ENCODE assay signal across 15 mouse cellular contexts in the genomic region with DNA sequence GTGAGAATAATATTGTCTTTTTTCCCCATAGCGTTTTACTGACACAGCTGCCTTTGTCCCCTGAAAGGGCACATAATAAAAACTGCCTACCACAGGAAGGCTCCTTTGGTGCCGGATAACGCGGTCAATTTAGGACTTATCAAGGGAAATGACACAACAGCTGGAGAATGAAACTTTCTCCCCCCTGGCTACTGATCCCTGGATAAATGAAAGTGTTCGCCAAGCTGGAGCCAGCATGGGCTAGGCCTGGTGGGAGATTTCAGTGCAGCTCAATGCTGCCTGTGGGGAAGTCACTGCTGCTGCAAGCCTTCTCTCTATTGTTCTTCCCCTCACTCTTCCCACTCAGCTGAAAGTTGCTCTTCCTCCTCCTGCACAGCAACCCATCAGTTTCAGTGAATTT.
DNase-seq lines count a peak whose midpoint lies in the region; ATAC-seq and TF ChIP-seq lines count a peak whose summit lies in the region.
"Had no signal": no experiment of that assay in that cellular context is flagged by ENCODE, and none has a peak within 500 bp of the region (broad histone marks: within the 10 kb centered on the region; RNA-seq: fewer than 3 reads in every experiment).

No protein-coding gene starts in this region.

- H3K9me3 ChIP-seq in hindbrain, embryonic 11.5 days (ENCODE audit: control insufficient read depth, low read length): no peaks in the 10 kb centered on the region
- no peaks in the 10 kb centered on the region for H3K9me3 ChIP-seq in hindbrain, postnatal 0 days (ENCODE audit: low read length)
- H3K9me3 ChIP-seq in embryonic facial prominence, embryonic 11.5 days (replicated peaks; ENCODE audit: control insufficient read depth, low read length): no peaks in the 10 kb centered on the region
- H3K9me3 ChIP-seq in midbrain, embryonic 15.5 days: no peaks in the 10 kb centered on the region
- H3K9me3 ChIP-seq: intestine, embryonic 15.5 days; liver, embryonic 13.5 days had no signal

- H3K27ac ChIP-seq in hindbrain, embryonic 11.5 days (ENCODE audit: low read depth, low read length): no peak overlapping the region
- no peak overlapping the region for H3K27ac ChIP-seq in hindbrain, postnatal 0 days
- no peak overlapping the region for H3K27ac ChIP-seq in embryonic facial prominence, embryonic 11.5 days (replicated peaks; ENCODE audit: low read depth, low read length)
- 0 out of 2 replicates have a peak overlapping the region, but pooled peaks have one; percentile 34 for H3K27ac ChIP-seq in midbrain, embryonic 15.5 days
- H3K27ac ChIP-seq: gastrocnemius, adult 2 months; intestine, embryonic 15.5 days; liver, embryonic 13.5 days had no signal

- no peak overlapping the region for H3K4me2 ChIP-seq in hindbrain, embryonic 11.5 days (replicated peaks; ENCODE audit: low read depth, low read length)
- no peak overlapping the region for H3K4me2 ChIP-seq in hindbrain, postnatal 0 days (ENCODE audit: low read depth, low read length)
- H3K4me2 ChIP-seq in embryonic facial prominence, embryonic 11.5 days (ENCODE audit: low read depth, low read length): no peak overlapping the region
- H3K4me2 ChIP-seq in midbrain, embryonic 15.5 days: no peak overlapping the region
- H3K4me2 ChIP-seq: intestine, embryonic 15.5 days; liver, embryonic 13.5 days had no signal

- no peaks in the 10 kb centered on the region for H3K36me3 ChIP-seq in hindbrain, embryonic 11.5 days (ENCODE audit: control insufficient read depth, insufficient read depth, low read length)
- H3K36me3 ChIP-seq in hindbrain, postnatal 0 days (ENCODE audit: insufficient read depth, low read length): no peaks in the 10 kb centered on the region
- H3K36me3 ChIP-seq in embryonic facial prominence, embryonic 11.5 days (replicated peaks; ENCODE audit: control insufficient read depth, insufficient read depth, low read depth, low read length): no peaks in the 10 kb centered on the region
- H3K36me3 ChIP-seq in midbrain, embryonic 15.5 days (replicated peaks): no peaks in the 10 kb centered on the region
- H3K36me3 ChIP-seq: intestine, embryonic 15.5 days; liver, embryonic 13.5 days had no signal

- no peak for DNase-seq in hindbrain, embryonic 11.5 days (ENCODE audit: low spot score)
- no peak for DNase-seq in hindbrain, postnatal 0 days (ENCODE audit: low spot score)
- DNase-seq in embryo, embryonic 11 days: peak; percentile 20
- DNase-seq in embryonic facial prominence, embryonic 11.5 days (ENCODE audit: low spot score): peak; percentile 10
- no peak for DNase-seq in adrenal gland, postnatal 10 days
- DNase-seq in right cerebral cortex, postnatal 10 days (ENCODE audit: low spot score in 2 of 2): no peak
- DNase-seq: adrenal gland, adult 8-10 months; cerebellum, adult 9-10 months; gastrocnemius, adult 2 months; heart, postnatal 36 days; kidney, postnatal 10 days; liver, embryonic 13.5 days; thymus, adult 2 months had no signal

- H3K9ac ChIP-seq in hindbrain, embryonic 11.5 days (ENCODE audit: low read depth, low read length): no peak overlapping the region
- H3K9ac ChIP-seq in hindbrain, postnatal 0 days (replicated peaks; ENCODE audit: low read length): no peak overlapping the region
- H3K9ac ChIP-seq in embryonic facial prominence, embryonic 11.5 days (replicated peaks; ENCODE audit: low read length): no peak overlapping the region
- H3K9ac ChIP-seq in midbrain, embryonic 15.5 days: no peak overlapping the region
- H3K9ac ChIP-seq: intestine, embryonic 15.5 days; liver, embryonic 13.5 days had no signal

- H3K27me3 ChIP-seq in hindbrain, embryonic 11.5 days (ENCODE audit: control insufficient read depth, insufficient read depth, low read length): no peaks in the 10 kb centered on the region
- H3K27me3 ChIP-seq in hindbrain, postnatal 0 days (ENCODE audit: insufficient read depth, low read length): no peaks in the 10 kb centered on the region
- no peaks in the 10 kb centered on the region for H3K27me3 ChIP-seq in embryonic facial prominence, embryonic 11.5 days (ENCODE audit: control insufficient read depth, insufficient read depth, low read length)
- no peaks in the 10 kb centered on the region for H3K27me3 ChIP-seq in midbrain, embryonic 15.5 days (replicated peaks)
- H3K27me3 ChIP-seq: intestine, embryonic 15.5 days had no signal

- no peak overlapping the region for H3K4me3 ChIP-seq in hindbrain, embryonic 11.5 days (ENCODE audit: low read depth, low read length)
- no peak overlapping the region for H3K4me3 ChIP-seq in hindbrain, postnatal 0 days (ENCODE audit: low read length)
- no peak overlapping the region for H3K4me3 ChIP-seq in embryonic facial prominence, embryonic 11.5 days (ENCODE audit: low read depth, low read length)
- no peak overlapping the region for H3K4me3 ChIP-seq in midbrain, embryonic 15.5 days
- H3K4me3 ChIP-seq: gastrocnemius, adult 2 months; intestine, embryonic 15.5 days; liver, embryonic 13.5 days had no signal

- peak; percentile 60; the same call in 1 of the 2 replicates for ATAC-seq in hindbrain, embryonic 11.5 days (ENCODE audit: low FRiP score)
- ATAC-seq in hindbrain, postnatal 0 days: no peak
- ATAC-seq in embryonic facial prominence, embryonic 11.5 days (replicated peaks; ENCODE audit: insufficient number of reproducible peaks, low FRiP score, low TSS enrichment, low read depth): no peak
- 0 out of 2 replicates have a peak, but pooled peaks have one; percentile 22 for ATAC-seq in midbrain, embryonic 15.5 days (replicated peaks)
- ATAC-seq: intestine, embryonic 15.5 days had no signal

- WGBS in hindbrain, embryonic 11.5 days: 22% methylated on average over 5 of the region's 5 CpGs
- WGBS in hindbrain, postnatal 0 days: 13% methylated on average over 5 of the region's 5 CpGs
- 22% methylated on average over 5 of the region's 5 CpGs for WGBS in embryonic facial prominence, embryonic 11.5 days
- 8% methylated on average over 5 of the region's 5 CpGs for WGBS in midbrain, embryonic 15.5 days

- no peak for TF ChIP-seq CTCF in hindbrain, postnatal 0 days (IDR thresholded peaks at IDR 0.05; ENCODE audit: low read depth)

- no peaks in the 10 kb centered on the region; the same call in 1 of the 2 replicates for H3K4me1 ChIP-seq in hindbrain, embryonic 11.5 days (replicated peaks; ENCODE audit: control insufficient read depth, insufficient read depth, low read length)
- 0 out of 2 replicates have a peak, but pooled peaks cover 5% of the 10 kb centered on the region for H3K4me1 ChIP-seq in hindbrain, postnatal 0 days (ENCODE audit: insufficient read depth, low read length)
- no peaks in the 10 kb centered on the region for H3K4me1 ChIP-seq in embryonic facial prominence, embryonic 11.5 days (ENCODE audit: control insufficient read depth, insufficient read depth, low read length)
- peaks cover 15% of the 10 kb centered on the region for H3K4me1 ChIP-seq in midbrain, embryonic 15.5 days
- H3K4me1 ChIP-seq: intestine, embryonic 15.5 days; liver, embryonic 13.5 days had no signal

Comparison
In these comparisons a context has a peak if more than half of its experiments do, and no peak if none do; other contexts are left out.
1. ATAC-seq: peak in hindbrain, embryonic 11.5 days (single experiment) and midbrain, embryonic 15.5 days (single experiment); none in hindbrain, postnatal 0 days (single experiment) and embryonic facial prominence, embryonic 11.5 days (single experiment).
2. DNase-seq: peak in embryo, embryonic 11 days (single experiment) and embryonic facial prominence, embryonic 11.5 days (single experiment); none in hindbrain, embryonic 11.5 days (single experiment), hindbrain, postnatal 0 days (single experiment), adrenal gland, postnatal 10 days (single experiment) and right cerebral cortex, postnatal 10 days (0 of 2).